Mouse (Mus musculus): Measurements from ENCODE around the gene Krtcap2.

Gene Krtcap2

GRCm38 (mm10) chr3:89244982-89245687 is 631 bp upstream of the Krtcap2 start:
- DNase-seq (ENCODE audit: extremely low read depth, insufficient read length, low spot score), result no peak

- peak; percentile 91 for DNase-seq (ENCODE audit: extremely low read depth, insufficient read length, low spot score)
Measured at GRCm38 (mm10) chr3:89246261-89247100, 715 bp downstream of the Krtcap2 start, which contains the start of gene Trim46. Gene Trim46 (minus strand): TSS chr3:89246309.

- DNase-seq (ENCODE audit: extremely low read depth, insufficient read length, low spot score), result no peak
Measured at GRCm38 (mm10) chr3:89247466-89247865, 1.7 kb downstream of the Krtcap2 start.

GRCm38 (mm10) chr3:89250435-89251040 is 4.8 kb downstream of the Krtcap2 start:
- DNase-seq (ENCODE audit: extremely low read depth, insufficient read length, low spot score), result no peak

GRCm38 (mm10) chr3:89251365-89251895 is 5.7 kb downstream of the Krtcap2 start:
- DNase-seq (ENCODE audit: extremely low read depth, insufficient read length, low spot score), result no peak

GRCm38 (mm10) chr3:89254994-89255393 is 9.2 kb downstream of the Krtcap2 start:
- DNase-seq (ENCODE audit: extremely low read depth, insufficient read length, low spot score), result no peak

- no peak for DNase-seq (ENCODE audit: extremely low read depth, insufficient read length, low spot score)
Measured at GRCm38 (mm10) chr3:89256177-89256576, 10.4 kb downstream of the Krtcap2 start.

GRCm38 (mm10) chr3:89259076-89259475 is 13.3 kb downstream of the Krtcap2 start, which contains the start of gene Dpm3:
Gene Dpm3 (plus strand): TSS chr3:89259358.
- no peak for DNase-seq (ENCODE audit: extremely low read depth, insufficient read length, low spot score)

- DNase-seq (ENCODE audit: extremely low read depth, insufficient read length, low spot score), result no peak
Measured at GRCm38 (mm10) chr3:89260211-89260610, 14.4 kb downstream of the Krtcap2 start.

- DNase-seq (ENCODE audit: extremely low read depth, insufficient read length, low spot score), result no peak
Measured at GRCm38 (mm10) chr3:89262417-89262816, 16.7 kb downstream of the Krtcap2 start.

GRCm38 (mm10) chr3:89266439-89266893 is 20.7 kb downstream of the Krtcap2 start:
- DNase-seq (ENCODE audit: extremely low read depth, insufficient read length, low spot score), result peak; percentile 72

- DNase-seq (ENCODE audit: extremely low read depth, insufficient read length, low spot score), result no peak
Measured at GRCm38 (mm10) chr3:89268916-89269315, 23.1 kb downstream of the Krtcap2 start.

- peak; percentile 89 for DNase-seq (ENCODE audit: extremely low read depth, insufficient read length, low spot score)
Measured at GRCm38 (mm10) chr3:89270051-89270755, 24.4 kb downstream of the Krtcap2 start, which contains the start of gene Slc50a1. Gene Slc50a1 (minus strand): TSS chr3:89270570.

GRCm38 (mm10) chr3:89270891-89271290 is 25.1 kb downstream of the Krtcap2 start:
- DNase-seq (ENCODE audit: extremely low read depth, insufficient read length, low spot score), result peak; percentile 90

GRCm38 (mm10) chr3:89271760-89272159 is 26.0 kb downstream of the Krtcap2 start:
- DNase-seq (ENCODE audit: extremely low read depth, insufficient read length, low spot score), result peak; percentile 47

- DNase-seq (ENCODE audit: extremely low read depth, insufficient read length, low spot score), result no peak
Measured at GRCm38 (mm10) chr3:89276061-89276460, 30.3 kb downstream of the Krtcap2 start.

- DNase-seq (ENCODE audit: extremely low read depth, insufficient read length, low spot score), result peak; percentile 77
Measured at GRCm38 (mm10) chr3:89277281-89278021, 31.7 kb downstream of the Krtcap2 start.

GRCm38 (mm10) chr3:89278107-89278506 is 32.3 kb downstream of the Krtcap2 start:
- DNase-seq (ENCODE audit: extremely low read depth, insufficient read length, low spot score), result peak; percentile 54

GRCm38 (mm10) chr3:89278643-89279042 is 32.9 kb downstream of the Krtcap2 start:
- DNase-seq (ENCODE audit: extremely low read depth, insufficient read length, low spot score), result no peak
